8 mouse cellular contexts compared by ENCODE assay signal in genomic region chrX:151016938-151017877, GRCm38 (mm10). TPM values are rescaled to one million over a fixed set of nuclear protein-coding genes. Genes with fewer than 3 reads are reported as not detected.
DNase-seq lines count a peak whose midpoint lies in the region; ATAC-seq lines count a peak whose summit lies in the region.

Gene Gnl3l, minus strand, starts transcription at chrX:151017322.

- WGBS in hindbrain, embryonic 11.5 days, result 19% methylated on average over 43 of the region's 43 CpGs

- no peaks in the 10 kb centered on the region for H3K9me3 ChIP-seq in hindbrain, embryonic 11.5 days (ENCODE audit: control insufficient read depth, low read length)

- H3K36me3 ChIP-seq in hindbrain, embryonic 11.5 days (ENCODE audit: control insufficient read depth, insufficient read depth, low read length), result no peaks in the 10 kb centered on the region

- peak within 1 kb of the TSS; percentile 44 for H3K4me3 ChIP-seq in hindbrain, embryonic 11.5 days (ENCODE audit: low read depth, low read length)

- H3K27me3 ChIP-seq in hindbrain, embryonic 11.5 days (ENCODE audit: control insufficient read depth, insufficient read depth, low read length), result no peaks in the 10 kb centered on the region

- peak; percentile 98 for ATAC-seq in hindbrain, embryonic 11.5 days (ENCODE audit: low FRiP score)

- no peaks in the 10 kb centered on the region for H3K4me1 ChIP-seq in hindbrain, embryonic 11.5 days (replicated peaks; ENCODE audit: control insufficient read depth, insufficient read depth, low read length)

- H3K4me2 ChIP-seq in hindbrain, embryonic 11.5 days (replicated peaks; ENCODE audit: low read depth, low read length), result peak within 1 kb of the TSS; percentile 43

- peak; percentile 92 for DNase-seq in Muller cell, postnatal 12 days (ENCODE audit: inconsistent ontology term)
- peak; percentile 92 for DNase-seq in cerebellum, adult 9-11 months
- DNase-seq in frontal cortex, adult 2 months (ENCODE audit: extremely low spot score in 1 of 2, low spot score in 1 of 2), result peak; percentile 78 to 89
- DNase-seq in hindbrain, embryonic 11.5 days (ENCODE audit: low spot score), result peak; percentile 88
- peak; percentile 77 to 83 for DNase-seq in layer of hippocampus, postnatal 10 days (ENCODE audit: low spot score in 2 of 2)
- peak; percentile 92 for DNase-seq in lung, postnatal 10 days
- peak; percentile 85 for DNase-seq in ovary, postnatal 36 days (ENCODE audit: low spot score)
- peak; percentile 91 for DNase-seq in thymus, postnatal 25 days

- H3K9ac ChIP-seq in hindbrain, embryonic 11.5 days (ENCODE audit: low read depth, low read length), result peak within 1 kb of the TSS; percentile 50

- peak within 1 kb of the TSS; percentile 47; the same call in 1 of the 2 replicates for H3K27ac ChIP-seq in hindbrain, embryonic 11.5 days (ENCODE audit: low read depth, low read length)

RNA-seq across cellular contexts. Expression of gene Gnl3l, which starts in this region (rescaled TPM):
- polyA plus RNA-seq in frontal cortex, adult 2 months (2012; rRNA removed), result 83.7 and 99.0 TPM in 2 replicates
- 48.7 and 50.3 TPM in 2 replicates for polyA plus RNA-seq in hindbrain, embryonic 11.5 days (2014; fragmentation: Nextera tagmentation; extraction: Ambion mirVana)
- 100 to 1,000 TPM; 206 to 226 TPM for total RNA-seq in layer of hippocampus, postnatal 10 days (2021)

Comparison
In these comparisons a context has a peak if more than half of its experiments do, and no peak if none do; other contexts are left out.
1. Peak in every context shown above with its lines: DNase-seq, ATAC-seq, H3K4me3 ChIP-seq and H3K27ac ChIP-seq.